Mouse (Mus musculus) megakaryocyte progenitor cell, adult 5-6 weeks (primary cell): ENCODE measurements around the gene Bcr. TPM values are rescaled to one million over a fixed set of nuclear protein-coding genes. Genes with fewer than 3 reads are reported as not detected.
A peak's percentile ranks its signal among the peaks of the same experiment; 100 is the strongest.

ENCODE experiments used
- ATAC-seq: replicated peaks from 2 replicates; pipeline ENCODE4 v1.8.0; 2016; ENCODE audit warnings: mild to moderate bottlenecking, moderate TSS enrichment, inconsistent platforms; ENCODE audit not compliant: poor library complexity
- total RNA-seq, 2 experiments: library from RNA; stranded (forward) in 1 of 2; stranded (reverse) in 1 of 2; fragments of 157-497, 149-512 nt in 1 of 2; fragments of 200-1000 nt in 1 of 2; gene quantifications; 2 replicates each; pipeline versions ENCODE4 v1.2.3 to v1.2.4; 2015 to 2017

Gene Bcr
- total RNA-seq, 2 experiments from 2014 or later = 18.6 to 28.2 TPM

DNA sequence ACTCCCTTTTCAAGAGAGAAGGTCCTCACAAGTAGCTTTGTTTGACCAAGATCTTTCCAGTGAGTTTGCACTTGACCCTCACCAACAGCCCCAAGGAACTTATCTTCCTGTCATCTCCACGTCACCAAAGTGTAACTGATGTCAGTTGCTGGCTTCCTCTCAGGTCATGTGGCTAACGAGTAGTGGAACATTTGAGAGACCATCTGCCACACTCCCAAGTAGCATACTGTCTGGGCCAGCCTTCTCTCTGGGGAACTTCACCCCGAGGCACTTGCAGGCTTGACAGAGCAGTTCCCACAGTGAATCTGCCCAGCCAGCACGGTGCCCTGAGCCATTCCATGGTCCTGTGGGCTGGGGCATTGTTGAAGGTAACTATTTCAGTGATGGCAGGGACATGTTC is 65.2 kb downstream of the Bcr start:
- ATAC-seq = peak; percentile 18

DNA sequence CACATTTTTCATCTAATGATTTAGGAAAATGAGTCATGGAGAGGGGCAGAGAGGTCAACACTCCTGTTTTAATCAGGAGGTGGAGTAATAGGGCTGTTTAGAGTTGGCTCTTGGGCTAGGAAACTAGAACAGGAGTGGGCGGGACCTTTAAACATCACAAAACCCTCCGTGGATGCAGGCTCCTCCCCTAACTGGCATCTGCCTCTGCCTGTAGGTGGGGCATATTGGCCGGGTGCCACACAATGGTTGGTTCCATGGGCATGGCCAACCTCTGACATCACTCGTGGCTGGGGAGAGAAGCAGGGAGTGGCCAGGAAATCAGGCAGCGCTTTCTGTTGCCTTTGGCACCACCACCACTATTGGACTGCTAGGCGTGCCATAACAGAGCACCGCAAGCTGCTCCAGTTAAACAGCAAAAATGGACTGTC is 68.9 kb downstream of the Bcr start:
- peak; percentile 85 for ATAC-seq

DNA sequence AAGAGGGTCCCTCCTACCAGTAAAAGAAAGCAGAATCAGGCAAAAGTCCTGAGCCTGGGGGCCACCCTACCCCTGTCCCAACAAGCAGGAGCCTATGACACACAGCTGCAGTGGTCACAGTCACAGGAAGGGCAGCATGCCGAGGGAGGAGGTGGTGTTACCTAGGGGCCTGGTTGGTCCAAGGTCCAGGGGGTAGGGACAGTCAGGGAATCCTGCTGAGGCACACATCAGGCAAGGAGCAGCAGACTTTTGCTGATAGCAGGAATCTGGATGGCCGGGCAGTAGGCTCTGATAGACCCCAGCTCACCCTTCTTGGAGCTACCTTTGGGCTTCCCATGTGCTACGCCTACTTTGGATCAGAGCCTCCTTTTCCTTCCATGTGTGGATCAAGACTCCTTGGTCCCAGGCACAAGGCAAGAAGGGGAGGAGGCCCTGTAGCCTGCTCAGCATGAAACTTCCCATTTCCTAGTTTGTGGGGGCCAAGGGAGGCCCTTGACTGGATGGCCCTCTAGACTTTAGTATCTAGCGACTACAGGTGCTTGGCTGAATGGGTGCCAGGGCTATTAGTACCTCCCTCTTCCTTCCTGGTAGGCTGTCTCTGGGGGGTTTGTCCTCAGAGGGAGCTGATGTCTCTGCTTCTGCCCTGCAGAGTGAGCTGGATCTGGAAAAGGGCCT is 70.1 kb downstream of the Bcr start:
- 0 out of 2 replicates have a peak, but pooled peaks have one; percentile 20 for ATAC-seq

DNA sequence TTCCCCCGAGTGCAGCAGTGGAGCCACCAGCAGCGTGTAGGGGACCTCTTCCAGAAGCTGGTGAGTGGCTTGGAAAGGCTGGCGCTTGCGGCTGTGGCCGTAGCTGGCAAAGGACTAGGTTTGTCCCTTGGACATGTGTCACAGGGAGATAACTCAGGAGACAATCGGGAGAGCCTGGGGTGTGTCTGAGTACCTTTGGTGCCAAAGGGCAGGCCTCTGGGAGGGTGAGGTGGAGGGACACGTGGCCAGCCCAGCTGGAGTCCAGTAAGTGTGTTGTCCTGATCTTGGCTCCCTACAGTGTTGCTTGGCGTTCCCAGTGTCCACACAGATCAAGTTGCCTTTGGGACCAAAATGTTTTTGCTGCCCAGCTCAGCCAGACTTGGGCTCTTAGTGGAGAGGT is 71.2 kb downstream of the Bcr start:
- no peak for ATAC-seq

DNA sequence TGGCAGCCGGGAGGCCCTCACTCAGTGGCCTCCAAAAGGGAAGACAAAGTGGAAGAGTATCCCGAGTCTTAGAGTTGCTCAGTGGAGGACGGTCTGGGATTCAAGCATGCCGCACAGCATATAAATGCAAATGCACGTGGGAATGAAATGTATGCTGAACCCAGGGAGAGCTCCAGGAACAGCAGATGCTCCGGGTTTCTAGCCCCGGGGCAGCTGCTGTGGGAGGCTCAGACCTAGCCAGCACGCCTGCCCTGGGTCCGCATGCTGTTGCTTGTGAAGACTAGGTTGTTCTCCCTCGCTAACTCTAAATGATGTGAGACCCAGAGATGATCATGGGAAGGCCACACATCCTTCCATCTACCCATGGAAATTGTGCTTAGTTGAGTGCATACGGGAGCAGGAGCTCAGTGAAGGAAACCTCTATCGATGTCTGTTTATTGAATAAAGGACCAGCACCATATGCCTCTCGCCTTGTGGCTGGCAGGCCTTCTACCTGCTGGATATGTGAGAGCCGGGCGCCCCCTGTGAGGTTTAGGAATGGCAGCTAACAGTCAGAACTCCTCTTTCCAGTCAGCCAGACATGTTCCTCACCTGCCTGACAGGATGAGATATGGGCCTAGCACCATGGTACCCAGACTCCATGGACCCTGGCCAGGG is 74.6 kb downstream of the Bcr start:
- no peak for ATAC-seq

DNA sequence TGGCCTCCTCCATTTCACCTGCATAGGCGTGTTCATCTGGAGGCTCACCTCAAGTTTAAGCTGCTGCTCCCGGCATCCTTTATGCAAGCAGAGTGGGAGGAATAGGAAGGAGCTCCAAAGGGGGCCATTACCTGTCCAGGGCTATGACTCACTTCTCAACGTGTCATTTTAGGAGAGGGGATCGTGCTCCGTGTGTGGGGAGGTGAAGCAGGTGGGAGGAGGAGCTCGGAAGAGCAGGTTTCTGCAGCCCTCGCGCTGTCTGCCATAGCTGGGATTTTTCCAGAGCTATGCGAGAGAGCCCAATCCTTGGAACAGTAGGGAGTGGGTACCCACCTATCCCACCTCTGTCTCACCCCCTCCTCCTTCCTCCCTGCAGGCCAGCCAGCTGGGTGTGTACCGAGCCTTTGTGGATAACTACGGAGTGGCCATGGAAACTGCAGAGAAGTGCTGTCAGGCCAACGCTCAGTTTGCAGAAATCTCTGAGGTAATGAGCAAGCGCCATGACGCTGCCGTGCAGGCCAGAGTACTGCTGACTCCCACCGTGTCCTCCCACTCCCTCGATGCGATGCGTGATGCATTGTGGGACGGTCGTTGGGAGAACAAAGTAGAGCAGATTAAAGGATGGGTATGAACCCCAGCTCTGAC is 75.2 kb downstream of the Bcr start:
- no peak for ATAC-seq

DNA sequence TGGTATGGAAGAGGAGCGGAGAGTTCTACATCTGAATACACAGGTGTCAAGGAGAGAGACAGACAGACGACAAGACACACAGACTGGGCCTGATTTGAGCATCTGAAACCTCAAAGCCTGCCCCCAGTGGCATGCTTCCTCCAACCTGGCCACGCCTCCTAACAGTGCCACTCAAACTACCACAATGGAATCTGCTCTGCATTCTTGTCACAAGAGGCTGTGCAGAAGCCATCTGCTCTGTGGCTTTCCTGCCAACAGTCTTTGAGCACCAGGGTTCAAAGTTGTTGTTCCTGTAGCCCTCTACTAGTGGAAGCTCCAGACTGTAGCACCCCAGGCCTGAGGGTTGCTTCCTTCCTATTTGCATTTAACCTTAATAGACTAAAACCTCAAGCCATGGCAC is 76.8 kb downstream of the Bcr start:
- peak; percentile 95 for ATAC-seq

DNA sequence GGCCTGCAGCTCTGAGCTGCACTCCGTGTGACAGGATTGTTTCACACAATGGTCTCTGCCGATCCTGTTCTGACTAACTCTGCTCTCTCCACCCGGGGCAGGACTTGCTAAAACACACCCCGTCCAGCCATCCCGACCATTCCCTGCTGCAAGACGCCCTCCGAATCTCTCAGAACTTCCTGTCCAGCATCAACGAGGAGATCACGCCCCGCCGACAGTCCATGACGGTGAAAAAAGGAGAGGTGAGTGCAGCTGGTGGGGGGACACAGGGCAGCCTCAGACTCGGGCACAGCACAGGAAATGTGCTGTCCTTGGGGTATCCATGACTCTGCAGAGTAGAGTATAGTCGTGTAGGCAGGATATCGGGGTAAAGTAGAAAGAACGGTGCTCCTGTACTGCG is 84.8 kb downstream of the Bcr start:
- no peak for ATAC-seq

DNA sequence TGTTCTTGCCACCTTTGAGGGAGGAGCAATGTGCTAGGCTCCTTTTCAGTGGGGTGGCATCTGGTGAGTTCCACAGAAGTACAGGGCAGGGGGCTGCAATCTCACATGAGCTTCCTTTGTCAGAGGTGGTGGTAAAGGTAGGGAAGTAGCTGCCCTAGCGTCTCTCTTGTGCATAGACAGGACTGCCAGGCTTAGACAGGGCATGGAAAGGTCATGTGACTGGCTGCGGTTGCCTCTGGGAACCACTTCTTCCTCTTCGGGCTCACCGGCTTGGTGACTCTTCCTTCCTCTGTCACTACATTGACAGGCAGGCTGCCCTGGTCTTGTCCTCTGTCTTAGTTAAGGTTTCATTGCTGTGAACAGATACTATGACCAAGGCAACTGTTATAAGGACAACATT is 85.6 kb downstream of the Bcr start:
- ATAC-seq = peak; percentile 94

DNA sequence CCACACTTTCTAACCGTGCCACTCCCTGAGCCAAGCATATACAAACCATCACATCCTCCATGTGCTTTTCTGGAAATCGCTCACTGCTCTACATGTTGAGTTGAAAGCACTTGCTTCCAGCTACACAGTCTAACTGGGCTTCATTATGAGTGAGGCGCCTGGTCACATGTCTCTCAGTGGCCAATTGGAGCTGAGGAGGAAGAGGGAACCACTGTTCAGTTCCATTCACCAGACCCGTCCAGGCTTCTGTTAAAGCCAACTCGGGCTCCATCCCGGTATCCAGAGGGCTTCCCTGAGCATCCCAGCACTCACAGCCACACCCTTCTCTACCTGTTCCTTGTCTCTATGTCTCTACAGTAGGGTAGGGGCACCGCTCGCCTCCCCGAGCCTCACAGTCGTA is 86.2 kb downstream of the Bcr start:
- ATAC-seq = peak; percentile 42

DNA sequence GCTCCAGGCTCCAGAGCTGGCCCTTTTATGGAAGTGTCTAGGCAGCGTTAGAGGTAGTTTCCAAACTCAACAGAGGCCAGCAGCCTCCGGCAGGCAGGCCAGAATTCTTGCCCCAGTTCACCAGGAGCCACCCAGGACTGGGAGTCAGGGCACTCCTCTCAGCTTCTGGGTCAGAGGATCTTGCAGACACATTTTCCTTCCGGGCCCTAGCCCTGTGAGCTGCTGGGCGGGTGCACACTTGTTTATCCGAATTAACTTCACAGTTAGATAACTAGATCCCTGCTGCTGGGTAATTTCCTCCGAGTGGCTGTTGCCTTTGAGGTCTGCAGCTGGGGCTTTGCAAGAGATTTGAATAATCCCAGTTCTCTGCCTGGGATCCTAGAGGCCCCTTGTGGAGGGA is 87.9 kb downstream of the Bcr start:
- no peak for ATAC-seq

DNA sequence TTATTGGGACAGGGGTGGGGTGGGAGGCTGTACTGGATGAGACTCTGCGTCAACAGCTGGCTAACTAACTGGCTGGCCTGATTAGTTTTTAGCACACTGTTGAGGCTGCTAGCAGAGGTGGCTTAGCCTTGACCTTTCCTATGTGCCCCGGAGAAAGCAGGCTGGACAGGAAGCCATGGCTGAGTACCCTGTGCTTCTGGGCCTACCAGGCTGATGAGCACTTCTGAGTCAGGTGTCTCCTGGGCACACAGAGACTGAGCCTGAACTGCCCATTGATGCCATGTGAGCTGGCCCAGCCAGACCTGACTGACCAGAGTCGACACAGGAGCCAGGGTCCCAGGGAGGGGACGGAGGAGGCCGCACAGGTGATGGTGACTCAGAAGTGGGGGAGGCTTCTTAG is 90.0 kb downstream of the Bcr start:
- ATAC-seq = no peak

DNA sequence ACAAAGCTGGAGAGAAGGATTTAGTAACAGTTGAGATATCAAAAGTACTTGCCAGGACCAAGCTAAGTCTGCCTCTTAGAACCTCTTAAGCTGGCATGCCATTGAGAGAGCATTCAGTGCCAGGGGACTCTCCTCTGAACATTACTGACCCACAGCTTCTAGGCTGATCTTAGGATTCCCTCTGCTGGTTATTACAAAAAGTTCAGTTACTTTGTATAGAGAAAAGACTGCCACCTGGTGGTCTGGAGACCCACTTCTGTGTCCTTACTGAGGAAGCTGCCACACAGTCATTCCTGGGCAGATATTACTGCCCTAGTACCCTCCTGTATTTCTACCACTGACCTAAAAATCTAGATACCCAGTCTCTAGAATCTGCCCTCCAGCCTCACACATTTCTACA is 90.9 kb downstream of the Bcr start:
- ATAC-seq = peak; percentile 94

DNA sequence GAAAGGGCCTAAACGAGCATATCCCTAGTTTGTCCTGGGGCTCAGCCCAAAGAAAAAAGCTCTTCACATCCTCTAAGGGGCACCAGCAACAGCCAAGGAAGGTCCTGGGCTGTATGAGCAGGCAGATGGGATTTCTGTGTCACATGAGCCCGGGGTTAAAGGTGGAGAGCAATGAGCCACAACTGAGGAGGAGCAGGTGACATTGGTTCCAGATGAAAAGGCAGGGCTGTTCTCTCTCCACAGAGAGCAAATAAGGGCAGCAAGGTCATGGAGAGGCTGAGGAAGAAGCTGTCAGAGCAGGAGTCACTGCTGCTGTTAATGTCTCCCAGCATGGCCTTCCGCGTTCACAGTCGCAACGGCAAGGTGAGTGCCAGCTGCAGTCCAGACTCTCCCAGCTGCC is 96.4 kb downstream of the Bcr start:
- ATAC-seq = no peak

DNA sequence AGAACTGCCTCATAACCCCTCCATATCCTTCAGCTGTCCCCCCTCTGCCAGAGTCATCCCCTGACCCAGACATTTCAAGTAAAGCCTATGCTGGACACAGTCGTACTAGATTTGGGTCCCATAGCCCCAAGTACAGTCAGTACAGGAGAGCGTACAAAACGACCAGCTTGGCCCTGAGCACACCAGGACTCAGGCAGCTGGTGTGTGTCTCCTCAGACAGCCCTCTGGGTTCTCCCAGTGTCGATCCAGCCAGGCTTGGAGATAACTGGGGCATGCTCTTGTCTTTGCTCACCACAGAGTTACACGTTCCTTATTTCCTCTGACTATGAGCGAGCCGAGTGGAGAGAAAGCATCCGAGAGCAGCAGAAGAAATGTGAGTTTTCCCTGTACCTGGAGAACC is 97.3 kb downstream of the Bcr start:
- no peak for ATAC-seq

DNA sequence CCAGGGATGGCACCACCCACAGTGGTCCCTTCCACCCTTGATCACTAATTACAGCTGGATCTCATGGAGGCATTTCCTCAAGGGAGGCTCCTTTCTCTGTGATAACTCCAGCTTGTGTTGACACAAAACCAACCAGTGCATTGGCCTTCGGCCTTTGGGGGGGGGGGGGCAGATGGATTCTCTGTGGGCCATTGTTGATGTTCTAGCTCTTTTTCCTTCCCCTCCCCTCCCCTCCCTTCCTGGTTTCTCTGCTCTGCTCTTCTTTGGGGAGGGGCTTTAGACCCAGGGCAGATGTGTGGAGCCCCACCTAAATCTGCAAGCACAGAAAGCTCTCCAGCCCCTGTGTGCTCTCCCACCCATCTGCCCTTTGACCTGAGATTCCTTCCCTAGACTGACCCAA is 98.0 kb downstream of the Bcr start:
- no peak for ATAC-seq

DNA sequence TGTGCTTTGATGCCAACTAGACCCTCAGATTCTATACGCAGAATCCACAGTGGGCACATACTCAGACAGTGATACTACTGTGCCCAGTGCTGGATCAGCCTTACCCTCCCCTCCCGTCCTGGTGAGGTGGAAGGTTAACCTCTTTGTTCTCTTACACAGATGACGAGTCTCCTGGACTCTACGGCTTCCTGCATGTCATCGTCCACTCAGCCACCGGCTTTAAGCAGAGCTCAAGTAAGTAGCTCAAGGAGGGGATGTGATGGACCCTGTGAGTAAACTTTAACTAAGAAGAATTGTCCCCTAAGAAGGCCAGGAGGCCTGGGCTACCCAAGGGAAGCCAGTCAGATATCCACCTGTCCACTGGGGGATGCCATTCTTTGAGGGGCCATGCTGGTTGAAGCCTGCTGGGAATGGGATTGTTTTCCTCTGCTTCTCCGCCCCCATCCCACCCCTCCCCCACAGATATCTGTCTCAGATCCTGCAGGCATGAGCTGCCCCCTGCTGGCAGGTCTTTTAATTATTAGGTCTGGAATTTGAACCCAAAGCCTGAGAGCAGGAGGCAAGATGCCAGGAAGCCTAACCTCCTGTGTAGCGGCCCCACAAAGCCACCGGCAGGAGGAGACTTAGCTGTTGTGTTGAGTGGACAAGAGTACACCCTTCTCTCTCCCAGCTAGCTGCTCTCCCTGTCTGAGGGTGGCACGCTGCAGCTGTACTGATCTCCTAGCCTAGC is 99.9 kb downstream of the Bcr start:
- ATAC-seq = no peak

DNA sequence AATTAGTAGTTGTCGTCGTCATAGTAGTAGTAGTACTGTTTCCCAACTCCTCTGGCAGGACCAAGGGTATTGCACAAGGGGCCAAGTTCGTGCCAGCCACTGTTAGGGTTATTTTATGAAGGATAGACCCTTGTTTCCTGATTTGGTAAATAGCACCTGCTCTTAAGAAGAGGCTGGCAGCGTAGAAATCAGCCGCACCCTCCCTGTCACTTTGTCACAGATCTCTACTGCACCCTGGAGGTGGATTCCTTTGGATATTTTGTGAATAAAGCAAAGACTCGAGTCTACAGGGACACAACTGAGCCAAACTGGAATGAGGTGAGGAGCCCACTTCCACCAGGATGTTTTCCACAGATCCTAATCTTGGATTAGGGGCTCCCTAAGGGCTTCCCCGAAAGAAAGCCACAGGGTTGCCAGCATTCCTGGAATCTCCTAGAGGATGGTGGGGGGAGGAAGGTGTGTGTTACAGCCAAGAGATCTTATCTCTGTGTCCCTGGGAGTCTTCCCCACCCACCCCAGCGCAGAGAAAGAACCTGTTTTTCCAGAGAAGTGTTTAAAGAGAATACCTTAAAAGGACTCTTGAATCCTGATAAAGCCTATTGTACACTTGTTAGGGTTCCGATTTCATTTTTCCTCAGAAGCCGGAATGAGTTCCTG is 105.6 kb downstream of the Bcr start:
- peak; percentile 85 for ATAC-seq

DNA sequence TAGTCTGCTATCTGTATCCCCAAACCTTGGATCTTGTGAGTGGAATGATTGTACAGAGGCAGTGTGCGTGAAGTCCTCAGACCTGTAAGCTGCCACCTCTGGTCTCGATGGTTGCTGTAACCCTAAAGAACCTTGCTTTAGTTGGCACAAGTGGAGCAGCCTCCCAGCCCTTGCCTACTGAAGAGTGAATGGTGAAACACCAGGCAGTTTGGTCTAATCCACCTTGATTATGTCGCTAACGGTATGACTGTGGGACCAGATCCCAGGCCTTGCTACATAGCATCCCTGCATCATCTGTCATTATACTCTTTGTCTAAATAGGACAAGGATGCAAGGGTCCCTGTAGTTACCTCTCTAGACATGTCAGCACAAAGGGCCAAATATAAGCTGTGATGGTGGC is 106.2 kb downstream of the Bcr start:
- no peak for ATAC-seq

DNA sequence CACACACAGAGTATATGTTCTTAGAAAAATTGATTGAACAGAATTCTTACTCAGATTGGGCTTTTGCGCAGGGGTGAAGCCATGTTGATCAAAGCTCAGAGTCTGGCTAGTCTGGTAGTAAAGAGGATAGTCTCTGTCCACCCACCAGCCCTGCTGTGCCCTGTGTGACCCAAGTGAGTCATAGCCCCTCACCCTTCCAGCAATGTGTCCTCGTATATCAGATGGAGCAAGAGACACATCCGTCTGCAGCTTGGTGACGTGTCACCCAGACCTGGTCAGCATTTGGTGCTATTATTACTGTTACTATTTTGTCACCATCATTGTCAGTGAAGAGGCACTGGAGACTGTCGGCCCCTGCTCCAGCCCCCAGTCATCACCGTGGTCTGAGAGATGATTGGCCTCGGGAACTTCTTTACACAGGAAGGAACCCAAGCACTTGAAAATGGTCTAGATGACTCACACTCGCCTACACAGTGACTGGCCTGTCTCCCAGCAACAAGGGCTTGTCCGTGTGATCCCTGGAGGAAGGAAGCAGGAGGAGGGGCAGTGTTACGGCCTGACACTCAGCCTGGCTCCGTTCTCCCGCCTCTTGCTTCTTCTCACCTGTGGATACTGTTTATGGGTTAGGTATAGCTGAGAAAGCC is 109.9 kb downstream of the Bcr start:
- peak; percentile 58 for ATAC-seq

DNA sequence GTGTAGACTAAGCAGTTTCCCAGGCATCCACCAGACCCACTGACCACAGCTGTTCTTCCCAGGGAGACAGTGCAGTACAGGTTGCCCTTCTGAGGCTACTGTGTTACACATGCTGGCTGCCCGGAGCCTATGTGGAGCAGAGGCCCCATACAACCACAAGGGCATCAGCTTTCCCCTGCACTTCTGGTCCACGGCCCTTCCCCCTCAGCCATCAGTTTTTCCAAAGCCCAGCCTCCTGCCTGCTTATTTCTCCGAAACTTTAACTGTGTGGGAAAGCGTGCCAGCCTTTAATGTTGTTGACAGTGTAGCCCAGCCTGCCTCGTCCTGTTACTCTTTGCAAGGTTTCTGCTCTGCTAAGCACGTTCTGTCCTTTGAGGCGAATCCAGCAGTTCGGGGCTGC is 112.7 kb downstream of the Bcr start:
- no peak for ATAC-seq
